Mouse (Mus musculus) heart, embryonic 13.5 days (tissue): ENCODE measurements around the gene Aasdh. TPM values are rescaled to one million over a fixed set of nuclear protein-coding genes. Genes with fewer than 3 reads are reported as not detected.

ENCODE experiments used
- ATAC-seq: fragments of 200-750 bp; cut with Nextera tagmentation; 2 replicates; pipeline ENCODE4 v1.8.0; 2017; ENCODE audit warnings: moderate TSS enrichment; ENCODE audit not compliant: insufficient number of reproducible peaks, low FRiP score, low TSS enrichment; ENCODE audit errors: extremely low read depth
- H3K27ac ChIP-seq: fragments of 300-500 bp; sonication (generic); replicated peaks from 2 replicates; pipeline ENCODE4 v1.5.1; 2015; ENCODE audit warnings: moderate library complexity, mild to moderate bottlenecking, inconsistent platforms
- H3K27me3 ChIP-seq: fragments of 300-500 bp; sonication (generic); replicated peaks from 2 replicates; pipeline ENCODE4 v1.6.1; 2015; ENCODE audit warnings: mild to moderate bottlenecking, inconsistent platforms
- H3K36me3 ChIP-seq: fragments of 300-500 bp; sonication (generic); 2 replicates; pipeline ENCODE4 v1.6.1; 2015; ENCODE audit warnings: mild to moderate bottlenecking, inconsistent platforms
- H3K4me1 ChIP-seq: fragments of 300-500 bp; sonication (generic); 2 replicates; pipeline ENCODE4 v1.6.1; 2015; ENCODE audit warnings: inconsistent platforms
- H3K4me2 ChIP-seq: fragments of 300-500 bp; sonication (generic); 2 replicates; pipeline ENCODE4 v1.6.1; 2015; ENCODE audit warnings: inconsistent platforms, mild to moderate bottlenecking, moderate library complexity
- H3K4me3 ChIP-seq: fragments of 300-500 bp; sonication (generic); 2 replicates; pipeline ENCODE4 v1.5.1; 2015; ENCODE audit warnings: moderate library complexity, mild to moderate bottlenecking, inconsistent platforms
- H3K9ac ChIP-seq: fragments of 300-500 bp; sonication (generic); 2 replicates; pipeline ENCODE4 v1.6.1; 2015; ENCODE audit warnings: inconsistent platforms, mild to moderate bottlenecking, moderate library complexity
- H3K9me3 ChIP-seq: fragments of 300-500 bp; sonication (generic); 2 replicates; pipeline ENCODE4 v1.6.1; 2016; ENCODE audit warnings: inconsistent platforms
- WGBS: fragments of 180-500 bp; shearing (Covaris S2); methylation state at CpG from one replicate; pipeline ENCODE4 v1.1.7; 2015; ENCODE audit warnings: mixed read lengths; 5-methylcytosine and 5-hydroxymethylcytosine counted together
- polyA plus RNA-seq: library from polyadenylated mRNA; unstranded; fragments of >200 nt; fragmentation: Nextera tagmentation; extraction: Ambion mirVana; gene quantifications from 2 replicates; pipeline ENCODE4 v1.2.1, GENCODE M21; 2015

Aasdh gene
- polyA plus RNA-seq, 1 experiment from 2014 or later, result 14.8 TPM

GRCm38 (mm10) chr5:76858444-76858843 is 46.9 kb downstream of the Aasdh start:
- Histone ChIP-seq H3K9ac (peak overlapping the region; percentile 89), H3K4me3 (peak overlapping the region; percentile 73)

GRCm38 (mm10) chr5:76857103-76858015 is 48.0 kb downstream of the Aasdh start:
- Histone ChIP-seq H3K4me2 (peak overlapping the region; percentile 99), H3K27me3 (peaks cover 42% of the 10 kb centered on the region), H3K9ac (peak overlapping the region; percentile 89), H3K36me3 (no peaks in the 10 kb centered on the region), H3K4me3 (peak overlapping the region; percentile 73), H3K4me1 (peaks cover 51% of the 10 kb centered on the region), H3K9me3 (no peaks in the 10 kb centered on the region), H3K27ac (peak overlapping the region; percentile 86)
- no peak; the same call in 1 of the 2 replicates for ATAC-seq
- WGBS, result 3% methylated on average over 62 of the region's 62 CpGs

More at GRCm38 (mm10) chr5:76858444-76858843, 46.9 kb downstream of the Aasdh start:
- Histone ChIP-seq H3K9me3 (no peaks in the 10 kb centered on the region), H3K27ac (peak overlapping the region; percentile 86), H3K4me2 (peak overlapping the region; percentile 99), H3K4me1 (peaks cover 61% of the 10 kb centered on the region), H3K27me3 (peaks cover 42% of the 10 kb centered on the region), H3K36me3 (no peaks in the 10 kb centered on the region)
- peak; percentile 45; the same call in 1 of the 2 replicates for ATAC-seq
- WGBS, result 34% methylated on average over 13 of the region's 13 CpGs

- Histone ChIP-seq H3K9me3 (no peaks in the 10 kb centered on the region), H3K27ac (peak overlapping the region; percentile 36; the same call in 1 of the 2 replicates), H3K9ac (peak overlapping the region; percentile 89), H3K4me3 (peak overlapping the region; percentile 73), H3K27me3 (peaks cover 42% of the 10 kb centered on the region), H3K36me3 (no peaks in the 10 kb centered on the region), H3K4me1 (peaks cover 41% of the 10 kb centered on the region), H3K4me2 (peak overlapping the region; percentile 99)
- WGBS, result 12% methylated on average over 25 of the region's 25 CpGs
- ATAC-seq, result no peak
Observed at GRCm38 (mm10) chr5:76855829-76856600, 49.3 kb downstream of the Aasdh start.

- peaks cover 33% of the 10 kb centered on the region for H3K27me3 ChIP-seq
- WGBS, result 12% methylated on average over 10 of the region's 10 CpGs
- no peak overlapping the region for H3K4me2 ChIP-seq
- no peak overlapping the region for H3K27ac ChIP-seq
- H3K4me1 ChIP-seq, result peaks cover 37% of the 10 kb centered on the region
- no peaks in the 10 kb centered on the region for H3K9me3 ChIP-seq
- H3K36me3 ChIP-seq, result no peaks in the 10 kb centered on the region
- H3K9ac ChIP-seq, result no peak overlapping the region
- H3K4me3 ChIP-seq, result no peak overlapping the region
- no peak for ATAC-seq
Observed at GRCm38 (mm10) chr5:76853549-76853948, 51.8 kb downstream of the Aasdh start.

- no peak overlapping the region for H3K9ac ChIP-seq
- no peaks in the 10 kb centered on the region for H3K36me3 ChIP-seq
- no peak overlapping the region for H3K27ac ChIP-seq
- 78% methylated on average over 4 of the region's 4 CpGs for WGBS
- no peak overlapping the region for H3K4me2 ChIP-seq
- no peaks in the 10 kb centered on the region for H3K9me3 ChIP-seq
- H3K4me1 ChIP-seq, result peaks cover 29% of the 10 kb centered on the region
- peaks cover 13% of the 10 kb centered on the region for H3K27me3 ChIP-seq
- ATAC-seq, result no peak
- no peak overlapping the region for H3K4me3 ChIP-seq
Observed at GRCm38 (mm10) chr5:76851316-76851715, 54.0 kb downstream of the Aasdh start.

- H3K4me2 ChIP-seq, result no peak overlapping the region
- WGBS, result 90% methylated on average over 6 of the region's 6 CpGs
Observed at GRCm38 (mm10) chr5:76847106-76847505, 58.2 kb downstream of the Aasdh start.

GRCm38 (mm10) chr5:76844618-76845186 is 60.6 kb downstream of the Aasdh start:
- Histone ChIP-seq H3K27ac (no peak overlapping the region), H3K4me2 (no peak overlapping the region), H3K36me3 (no peaks in the 10 kb centered on the region), H3K27me3 (no peaks in the 10 kb centered on the region), H3K9me3 (no peaks in the 10 kb centered on the region), H3K9ac (no peak overlapping the region), H3K4me3 (no peak overlapping the region), H3K4me1 (peaks cover 26% of the 10 kb centered on the region)
- ATAC-seq, result no peak
- 63% methylated on average over 14 of the region's 14 CpGs for WGBS

More at GRCm38 (mm10) chr5:76847106-76847505, 58.2 kb downstream of the Aasdh start:
- Histone ChIP-seq H3K36me3 (no peaks in the 10 kb centered on the region), H3K9ac (no peak overlapping the region), H3K9me3 (no peaks in the 10 kb centered on the region), H3K4me1 (peaks cover 37% of the 10 kb centered on the region), H3K27me3 (no peaks in the 10 kb centered on the region), H3K27ac (no peak overlapping the region), H3K4me3 (no peak overlapping the region)
- ATAC-seq, result no peak

GRCm38 (mm10) chr5:76843851-76844419 is 61.4 kb downstream of the Aasdh start:
- peaks cover 21% of the 10 kb centered on the region for H3K4me1 ChIP-seq
- peak overlapping the region; percentile 1; the same call in 1 of the 2 replicates for H3K4me2 ChIP-seq
- no peak overlapping the region for H3K9ac ChIP-seq
- ATAC-seq, result 0 out of 2 replicates have a peak, but pooled peaks have one; percentile 16
- no peak overlapping the region for H3K4me3 ChIP-seq
- no peaks in the 10 kb centered on the region for H3K27me3 ChIP-seq
- WGBS, result 63% methylated on average over 9 of the region's 9 CpGs
- no peak overlapping the region for H3K27ac ChIP-seq
- H3K9me3 ChIP-seq, result no peaks in the 10 kb centered on the region
- no peaks in the 10 kb centered on the region for H3K36me3 ChIP-seq

- Histone ChIP-seq H3K36me3 (no peaks in the 10 kb centered on the region), H3K4me1 (peaks cover 21% of the 10 kb centered on the region)
- ATAC-seq, result no peak
Observed at GRCm38 (mm10) chr5:76843448-76843847, 61.9 kb downstream of the Aasdh start.

GRCm38 (mm10) chr5:76841859-76842258 is 63.5 kb downstream of the Aasdh start:
- Histone ChIP-seq H3K9me3 (no peaks in the 10 kb centered on the region), H3K4me3 (no peak overlapping the region), H3K4me2 (no peak overlapping the region), H3K36me3 (no peaks in the 10 kb centered on the region), H3K9ac (no peak overlapping the region), H3K27ac (no peak overlapping the region), H3K27me3 (no peaks in the 10 kb centered on the region), H3K4me1 (peaks cover 21% of the 10 kb centered on the region)
- ATAC-seq, result no peak
- 82% methylated on average over 2 of the region's 2 CpGs for WGBS

More at GRCm38 (mm10) chr5:76843448-76843847, 61.9 kb downstream of the Aasdh start:
- no peaks in the 10 kb centered on the region for H3K9me3 ChIP-seq
- H3K4me2 ChIP-seq, result no peak overlapping the region
- no peaks in the 10 kb centered on the region for H3K27me3 ChIP-seq
- H3K4me3 ChIP-seq, result no peak overlapping the region
- H3K9ac ChIP-seq, result no peak overlapping the region
- no peak overlapping the region for H3K27ac ChIP-seq
- WGBS, result 12% methylated on average over 4 of the region's 4 CpGs
